Mouse (Mus musculus) liver, embryonic 13.5 days (tissue): ENCODE results near the gene Adk. TPM values are rescaled to one million over a fixed set of nuclear protein-coding genes. Genes with fewer than 3 reads are reported as not detected.

Experiments
- ATAC-seq: fragments of 200-750 bp; cut with Nextera tagmentation; 2 replicates; pipeline ENCODE4 v1.8.0; 2017; ENCODE audit warnings: low read depth, mild to moderate bottlenecking, moderate number of reproducible peaks, moderate library complexity
- DNase-seq: peaks from one replicate; pipeline ENCODE4 v3.0.0; 2022
- H3K27ac ChIP-seq: fragments of 300-500 bp; sonication (generic); 2 replicates; pipeline ENCODE4 v1.5.1; 2015; ENCODE audit warnings: moderate library complexity, mild to moderate bottlenecking, inconsistent platforms
- H3K27me3 ChIP-seq: fragments of 300-500 bp; sonication (generic); 2 replicates; pipeline ENCODE4 v1.6.1; 2015; ENCODE audit warnings: mild to moderate bottlenecking, inconsistent platforms
- H3K36me3 ChIP-seq: fragments of 300-500 bp; sonication (generic); 2 replicates; pipeline ENCODE4 v1.6.1; 2015; ENCODE audit warnings: mild to moderate bottlenecking, inconsistent platforms
- H3K4me1 ChIP-seq: fragments of 300-500 bp; sonication (generic); replicated peaks from 2 replicates; pipeline ENCODE4 v1.6.1; 2015; ENCODE audit warnings: inconsistent platforms
- H3K4me2 ChIP-seq: fragments of 300-500 bp; sonication (generic); 2 replicates; pipeline ENCODE4 v1.6.1; 2015; ENCODE audit warnings: inconsistent platforms, mild to moderate bottlenecking, moderate library complexity
- H3K4me3 ChIP-seq: fragments of 300-500 bp; sonication (generic); replicated peaks from 2 replicates; pipeline ENCODE4 v1.5.1; 2015; ENCODE audit warnings: mild to moderate bottlenecking, inconsistent platforms
- H3K9ac ChIP-seq: fragments of 300-500 bp; sonication (generic); 2 replicates; pipeline ENCODE4 v1.6.1; 2015; ENCODE audit warnings: mild to moderate bottlenecking, inconsistent platforms
- H3K9me3 ChIP-seq: fragments of 300-500 bp; sonication (generic); replicated peaks from 2 replicates; pipeline ENCODE4 v1.6.1; 2016; ENCODE audit warnings: inconsistent platforms
- WGBS: fragments of 180-500 bp; shearing (Covaris S2); methylation state at CpG from one replicate; pipeline ENCODE4 v1.1.7; 2015; ENCODE audit not compliant: insufficient replicate concordance; 5-methylcytosine and 5-hydroxymethylcytosine counted together
- polyA plus RNA-seq: library from polyadenylated mRNA; unstranded; fragments of >200 nt; fragmentation: Nextera tagmentation; extraction: Ambion mirVana; gene quantifications from 2 replicates; pipeline ENCODE4 v1.2.1, GENCODE M21; 2015

Adk gene
- polyA plus RNA-seq, 1 experiment from 2014 or later = 181 TPM

GRCm38 (mm10) chr14:21102666-21103203 is 50.4 kb downstream of the Adk start:
- no peak overlapping the region for H3K4me3 ChIP-seq
- H3K4me2 ChIP-seq = no peak overlapping the region
- no peak overlapping the region for H3K27ac ChIP-seq
- H3K4me1 ChIP-seq = peaks cover 31% of the 10 kb centered on the region
- peaks cover 5% of the 10 kb centered on the region; the same call in 1 of the 2 replicates for H3K36me3 ChIP-seq
- DNase-seq (no peak), ATAC-seq (no peak)
- no peaks in the 10 kb centered on the region for H3K9me3 ChIP-seq
- WGBS = 56% methylated on average over 4 of the region's 4 CpGs
- H3K9ac ChIP-seq = no peak overlapping the region
- H3K27me3 ChIP-seq = no peaks in the 10 kb centered on the region

- H3K4me2 ChIP-seq = no peak overlapping the region
- no peaks in the 10 kb centered on the region for H3K27me3 ChIP-seq
- ATAC-seq = no peak
- peaks cover 5% of the 10 kb centered on the region; the same call in 1 of the 2 replicates for H3K36me3 ChIP-seq
- no peak overlapping the region for H3K9ac ChIP-seq
- H3K27ac ChIP-seq = no peak overlapping the region
- no peaks in the 10 kb centered on the region for H3K9me3 ChIP-seq
- DNase-seq = no peak
- peaks cover 24% of the 10 kb centered on the region for H3K4me1 ChIP-seq
- H3K4me3 ChIP-seq = no peak overlapping the region
Observed at GRCm38 (mm10) chr14:21105049-21105448, 52.7 kb downstream of the Adk start.

GRCm38 (mm10) chr14:21106582-21106981 is 54.2 kb downstream of the Adk start:
- H3K4me3 ChIP-seq = no peak overlapping the region
- H3K9me3 ChIP-seq = no peaks in the 10 kb centered on the region
- H3K27me3 ChIP-seq = no peaks in the 10 kb centered on the region
- DNase-seq (no peak), ATAC-seq (no peak)
- H3K27ac ChIP-seq = no peak overlapping the region
- H3K4me1 ChIP-seq = peaks cover 14% of the 10 kb centered on the region
- no peak overlapping the region for H3K9ac ChIP-seq
- no peak overlapping the region for H3K4me2 ChIP-seq
- H3K36me3 ChIP-seq = peaks cover 8% of the 10 kb centered on the region; the same call in 1 of the 2 replicates
- WGBS = 51% methylated on average over 8 of the region's 8 CpGs

GRCm38 (mm10) chr14:21107551-21107950 is 55.2 kb downstream of the Adk start:
- Histone ChIP-seq H3K9me3 (no peaks in the 10 kb centered on the region), H3K4me3 (no peak overlapping the region), H3K27me3 (no peaks in the 10 kb centered on the region), H3K27ac (no peak overlapping the region), H3K9ac (no peak overlapping the region), H3K4me2 (no peak overlapping the region), H3K4me1 (peaks cover 17% of the 10 kb centered on the region), H3K36me3 (peaks cover 8% of the 10 kb centered on the region; the same call in 1 of the 2 replicates)
- WGBS = 75% methylated on average over 3 of the region's 3 CpGs
- ATAC-seq (no peak), DNase-seq (no peak)

GRCm38 (mm10) chr14:21110492-21110891 is 58.1 kb downstream of the Adk start:
- no peak overlapping the region for H3K27ac ChIP-seq
- ATAC-seq = no peak

GRCm38 (mm10) chr14:21111500-21111899 is 59.1 kb downstream of the Adk start:
- Histone ChIP-seq H3K9me3 (no peaks in the 10 kb centered on the region), H3K27me3 (no peaks in the 10 kb centered on the region), H3K27ac (peak overlapping the region; percentile 59), H3K4me1 (peaks cover 31% of the 10 kb centered on the region), H3K4me3 (no peak overlapping the region), H3K9ac (0 out of 2 replicates have a peak overlapping the region, but pooled peaks have one; percentile 19), H3K36me3 (0 out of 2 replicates have a peak, but pooled peaks cover 3% of the 10 kb centered on the region), H3K4me2 (no peak overlapping the region)
- peak; percentile 59 for ATAC-seq
- WGBS = 73% methylated on average over 1 of the region's 1 CpGs
- DNase-seq = no peak

More at GRCm38 (mm10) chr14:21110492-21110891, 58.1 kb downstream of the Adk start:
- Histone ChIP-seq H3K36me3 (peaks cover 5% of the 10 kb centered on the region; the same call in 1 of the 2 replicates), H3K9me3 (no peaks in the 10 kb centered on the region), H3K4me1 (peaks cover 24% of the 10 kb centered on the region), H3K4me3 (no peak overlapping the region), H3K27me3 (no peaks in the 10 kb centered on the region), H3K4me2 (no peak overlapping the region), H3K9ac (no peak overlapping the region)
- no peak for DNase-seq
- 71% methylated on average over 4 of the region's 4 CpGs for WGBS

- WGBS = 64% methylated on average over 5 of the region's 5 CpGs
- Histone ChIP-seq H3K4me3 (no peak overlapping the region), H3K4me2 (no peak overlapping the region), H3K27me3 (no peaks in the 10 kb centered on the region), H3K27ac (peak overlapping the region; percentile 59; the same call in 1 of the 2 replicates), H3K9ac (no peak overlapping the region), H3K9me3 (no peaks in the 10 kb centered on the region), H3K36me3 (0 out of 2 replicates have a peak, but pooled peaks cover 3% of the 10 kb centered on the region), H3K4me1 (peaks cover 31% of the 10 kb centered on the region)
- ATAC-seq = no peak
- no peak for DNase-seq
Observed at GRCm38 (mm10) chr14:21112174-21112573, 59.8 kb downstream of the Adk start.

GRCm38 (mm10) chr14:21112742-21113141 is 60.4 kb downstream of the Adk start:
- ATAC-seq (peak; percentile 72), DNase-seq (no peak)

GRCm38 (mm10) chr14:21114339-21114738 is 62.0 kb downstream of the Adk start:
- no peak overlapping the region for H3K4me2 ChIP-seq
- H3K27ac ChIP-seq = no peak overlapping the region
- H3K36me3 ChIP-seq = 0 out of 2 replicates have a peak, but pooled peaks cover 3% of the 10 kb centered on the region
- no peak for ATAC-seq
- no peaks in the 10 kb centered on the region for H3K9me3 ChIP-seq
- no peaks in the 10 kb centered on the region for H3K27me3 ChIP-seq
- peaks cover 31% of the 10 kb centered on the region for H3K4me1 ChIP-seq
- no peak overlapping the region for H3K4me3 ChIP-seq
- H3K9ac ChIP-seq = no peak overlapping the region
- DNase-seq = no peak

More at GRCm38 (mm10) chr14:21112742-21113141, 60.4 kb downstream of the Adk start:
- no peak overlapping the region for H3K4me2 ChIP-seq
- 0 out of 2 replicates have a peak, but pooled peaks cover 3% of the 10 kb centered on the region for H3K36me3 ChIP-seq
- 0 out of 2 replicates have a peak overlapping the region, but pooled peaks have one; percentile 51 for H3K27ac ChIP-seq
- no peak overlapping the region for H3K9ac ChIP-seq
- WGBS = 69% methylated on average over 6 of the region's 6 CpGs
- H3K27me3 ChIP-seq = no peaks in the 10 kb centered on the region
- H3K9me3 ChIP-seq = no peaks in the 10 kb centered on the region
- H3K4me3 ChIP-seq = no peak overlapping the region
- H3K4me1 ChIP-seq = peaks cover 31% of the 10 kb centered on the region

GRCm38 (mm10) chr14:21115318-21115717 is 62.9 kb downstream of the Adk start:
- Histone ChIP-seq H3K4me1 (peaks cover 31% of the 10 kb centered on the region), H3K9ac (no peak overlapping the region), H3K27me3 (no peaks in the 10 kb centered on the region), H3K9me3 (no peaks in the 10 kb centered on the region), H3K36me3 (0 out of 2 replicates have a peak, but pooled peaks cover 3% of the 10 kb centered on the region), H3K4me3 (no peak overlapping the region), H3K4me2 (no peak overlapping the region), H3K27ac (peak overlapping the region; percentile 29; the same call in 1 of the 2 replicates)
- 71% methylated on average over 4 of the region's 4 CpGs for WGBS
- DNase-seq = no peak
- no peak for ATAC-seq

- H3K4me1 ChIP-seq = peaks cover 31% of the 10 kb centered on the region
- 0 out of 2 replicates have a peak, but pooled peaks cover 3% of the 10 kb centered on the region for H3K36me3 ChIP-seq
- no peak for DNase-seq
- H3K9me3 ChIP-seq = no peaks in the 10 kb centered on the region
- peak overlapping the region; percentile 29 for H3K27ac ChIP-seq
- no peak overlapping the region for H3K9ac ChIP-seq
- 53% methylated on average over 3 of the region's 3 CpGs for WGBS
- H3K27me3 ChIP-seq = no peaks in the 10 kb centered on the region
- 0 out of 2 replicates have a peak, but pooled peaks have one; percentile 13 for ATAC-seq
- no peak overlapping the region for H3K4me3 ChIP-seq
- no peak overlapping the region for H3K4me2 ChIP-seq
Observed at GRCm38 (mm10) chr14:21115888-21116460, 63.6 kb downstream of the Adk start.

GRCm38 (mm10) chr14:21118095-21118494 is 65.7 kb downstream of the Adk start:
- DNase-seq = no peak
- H3K27ac ChIP-seq = no peak overlapping the region
- WGBS = 57% methylated on average over 4 of the region's 4 CpGs

More at GRCm38 (mm10) chr14:21118095-21118494, 65.7 kb downstream of the Adk start:
- ATAC-seq = no peak
- peaks cover 23% of the 10 kb centered on the region for H3K4me1 ChIP-seq
- H3K9me3 ChIP-seq = no peaks in the 10 kb centered on the region
- no peaks in the 10 kb centered on the region for H3K27me3 ChIP-seq
- H3K36me3 ChIP-seq = no peaks in the 10 kb centered on the region
- H3K4me3 ChIP-seq = no peak overlapping the region
- no peak overlapping the region for H3K4me2 ChIP-seq
- H3K9ac ChIP-seq = no peak overlapping the region
